Mouse (Mus musculus) lung, adult 18-20 months (tissue): ENCODE data around the gene Zfp512b.
A peak's percentile ranks its signal among the peaks of the same experiment; 100 is the strongest.

Experiments
- DNase-seq, 2 experiments: peaks; one replicate each; pipeline ENCODE4 v3.0.0; 2022; ENCODE audit warnings: mixed read lengths in 2 of 2

Zfp512b gene

GRCm38 (mm10) chr2:181572921-181573920 is 19.4 kb downstream of the Zfp512b start:
- DNase-seq: no peak

DNA sequence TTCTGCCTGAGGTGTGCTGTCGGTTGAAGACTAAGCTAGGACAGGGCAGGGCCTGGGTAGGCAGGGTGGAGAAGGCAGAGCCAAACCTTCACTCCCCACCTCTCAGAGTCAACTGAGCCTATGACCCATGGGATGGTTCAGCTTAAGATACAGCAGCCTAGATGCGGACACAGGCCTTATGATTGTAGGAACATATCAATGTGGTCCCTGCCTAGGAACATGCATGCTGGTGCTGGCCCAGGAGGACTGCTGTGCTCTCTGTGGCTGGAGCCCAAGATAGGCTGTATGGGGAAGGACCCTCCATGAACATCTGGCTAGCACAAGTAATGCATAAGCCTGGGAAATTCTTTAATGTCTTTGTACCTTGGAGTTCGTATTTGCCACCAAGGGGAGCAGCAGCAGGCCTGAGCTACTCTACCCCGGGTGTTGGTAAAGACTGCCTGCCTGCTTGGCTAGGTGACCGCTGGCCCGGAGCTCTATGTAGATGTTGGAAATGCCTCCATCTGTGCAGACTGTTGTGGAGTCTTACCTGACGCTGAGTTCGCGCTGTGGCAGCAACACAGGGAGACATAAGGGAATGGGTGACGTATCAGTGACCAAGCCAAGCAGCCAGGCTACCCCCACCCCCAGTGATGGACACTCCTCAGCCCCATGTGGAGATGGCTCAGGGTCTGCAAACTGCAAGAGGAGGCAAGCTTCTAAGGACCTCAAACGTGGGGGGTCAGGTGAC is 20.5 kb downstream of the Zfp512b start:
- no peak for DNase-seq

GRCm38 (mm10) chr2:181570921-181571595 is 21.5 kb downstream of the Zfp512b start:
- DNase-seq: no peak

DNA sequence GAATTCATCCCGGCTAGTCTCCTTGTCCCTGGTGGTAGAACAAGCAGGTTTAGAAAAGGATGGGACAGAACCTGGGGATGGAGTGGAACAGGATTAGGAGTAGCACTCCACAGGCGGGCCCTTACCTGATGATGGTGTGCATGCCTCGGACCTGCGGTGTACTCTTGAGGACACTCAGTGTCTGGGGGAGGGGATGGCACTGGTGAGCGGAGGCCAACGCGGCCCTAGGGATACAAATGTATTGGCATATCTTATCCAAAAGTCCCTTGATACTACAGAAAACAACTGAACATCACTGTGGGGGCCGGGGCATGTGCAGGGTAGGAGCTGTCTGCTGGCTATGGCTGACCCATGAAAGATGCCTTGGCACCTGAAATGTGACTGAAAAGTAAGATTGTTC is 22.2 kb downstream of the Zfp512b start:
- DNase-seq: no peak

DNA sequence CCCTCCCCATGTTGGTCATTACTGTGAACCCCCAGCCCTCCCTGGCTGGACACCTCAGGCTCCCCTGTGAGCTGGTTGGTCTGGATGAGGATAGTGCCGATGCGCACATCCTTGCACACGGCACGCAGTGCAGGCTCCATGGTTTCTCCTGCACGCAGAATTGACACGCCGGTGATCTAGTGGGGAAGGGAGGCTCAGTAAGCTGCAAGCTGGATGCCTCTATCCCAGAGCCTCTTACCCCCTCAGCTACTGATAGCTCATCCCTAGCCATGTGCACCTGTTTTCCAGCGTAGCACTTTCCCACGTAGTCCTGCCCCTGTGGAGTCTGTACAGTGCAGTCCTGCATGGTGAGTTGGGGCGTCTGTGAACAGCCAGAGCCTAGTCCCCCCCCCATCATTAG is 22.7 kb downstream of the Zfp512b start:
- no peak for DNase-seq

DNA sequence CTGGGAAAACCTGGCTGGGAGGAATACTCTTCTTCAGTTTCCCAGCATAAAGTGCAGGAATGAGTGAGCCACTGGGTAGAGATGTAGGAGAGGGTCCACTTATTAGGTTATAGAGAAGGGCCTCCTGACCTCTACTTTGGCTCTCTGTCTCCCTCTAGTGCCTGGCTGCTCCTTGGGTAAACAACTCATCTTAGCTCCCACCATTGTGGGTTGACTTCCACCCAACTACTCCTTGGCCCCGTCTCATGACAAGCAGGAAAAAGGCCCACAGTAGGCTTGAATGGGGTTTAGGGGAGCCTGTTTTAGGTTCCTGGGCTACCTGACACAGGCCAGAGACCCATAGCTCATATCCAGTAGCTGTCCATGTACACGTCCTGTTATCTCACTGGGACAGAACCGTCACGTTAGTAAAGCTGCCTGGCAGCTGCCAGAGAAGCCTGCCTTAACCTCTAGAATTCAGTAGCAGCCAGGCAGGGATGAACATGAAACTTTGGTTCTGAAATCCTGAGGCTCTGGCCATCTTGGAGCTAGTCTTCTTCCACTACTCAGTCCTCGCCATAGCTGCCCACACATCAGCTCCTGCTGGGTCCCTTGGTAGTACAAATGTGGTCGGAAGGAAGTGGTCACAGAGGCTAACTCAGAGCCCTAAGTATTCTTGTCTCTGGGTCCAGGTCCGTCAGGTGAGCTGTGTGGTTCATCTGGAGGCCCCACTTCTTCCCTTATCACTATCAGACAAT is 24.2 kb downstream of the Zfp512b start:
- DNase-seq: peak; percentile 47 to 51

DNA sequence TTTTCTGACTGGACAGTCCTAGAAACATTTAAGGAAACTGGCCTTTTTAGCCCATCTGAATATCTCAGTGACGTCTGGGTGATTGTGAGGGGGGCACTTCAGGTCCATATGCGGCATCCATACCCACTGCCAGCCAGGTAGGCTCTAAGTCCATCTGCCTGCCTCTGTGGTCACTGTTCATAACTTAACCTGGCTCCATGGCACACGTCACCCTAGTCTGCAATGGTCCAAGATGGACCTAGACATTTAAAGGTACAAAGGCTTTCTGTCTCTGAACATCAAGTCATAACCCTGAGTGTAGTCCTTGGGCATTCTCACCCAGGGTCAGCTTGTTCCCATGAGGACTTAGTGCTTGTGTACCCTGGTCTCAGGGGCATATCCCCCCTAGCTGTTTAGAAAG is 25.3 kb downstream of the Zfp512b start:
- no peak for DNase-seq

GRCm38 (mm10) chr2:181553772-181554171 is 38.8 kb downstream of the Zfp512b start:
- DNase-seq: no peak

- DNase-seq: no peak
Measured at GRCm38 (mm10) chr2:181550233-181550632, 42.4 kb downstream of the Zfp512b start.

- DNase-seq: no peak
Measured at GRCm38 (mm10) chr2:181548682-181549081, 43.9 kb downstream of the Zfp512b start.

GRCm38 (mm10) chr2:181548227-181548626 is 44.4 kb downstream of the Zfp512b start:
- no peak for DNase-seq

DNA sequence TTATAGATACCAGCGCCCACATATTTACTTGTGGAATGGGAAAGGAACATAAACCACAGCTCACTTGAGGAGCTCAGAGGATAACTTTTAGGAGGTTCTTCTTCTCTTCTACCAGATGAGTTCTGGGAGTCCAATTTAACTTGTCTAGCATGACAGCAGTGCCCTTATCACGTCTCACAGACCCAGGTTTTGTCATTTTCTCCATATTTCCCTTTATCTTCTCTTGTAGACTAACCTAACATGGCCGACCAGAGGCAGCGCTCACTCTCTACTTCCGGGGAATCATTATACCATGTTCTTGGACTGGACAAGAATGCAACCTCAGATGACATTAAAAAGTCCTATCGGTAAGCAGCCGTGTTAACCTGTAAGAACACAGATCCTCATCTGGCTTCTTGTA is 46.5 kb downstream of the Zfp512b start:
- no peak for DNase-seq

DNA sequence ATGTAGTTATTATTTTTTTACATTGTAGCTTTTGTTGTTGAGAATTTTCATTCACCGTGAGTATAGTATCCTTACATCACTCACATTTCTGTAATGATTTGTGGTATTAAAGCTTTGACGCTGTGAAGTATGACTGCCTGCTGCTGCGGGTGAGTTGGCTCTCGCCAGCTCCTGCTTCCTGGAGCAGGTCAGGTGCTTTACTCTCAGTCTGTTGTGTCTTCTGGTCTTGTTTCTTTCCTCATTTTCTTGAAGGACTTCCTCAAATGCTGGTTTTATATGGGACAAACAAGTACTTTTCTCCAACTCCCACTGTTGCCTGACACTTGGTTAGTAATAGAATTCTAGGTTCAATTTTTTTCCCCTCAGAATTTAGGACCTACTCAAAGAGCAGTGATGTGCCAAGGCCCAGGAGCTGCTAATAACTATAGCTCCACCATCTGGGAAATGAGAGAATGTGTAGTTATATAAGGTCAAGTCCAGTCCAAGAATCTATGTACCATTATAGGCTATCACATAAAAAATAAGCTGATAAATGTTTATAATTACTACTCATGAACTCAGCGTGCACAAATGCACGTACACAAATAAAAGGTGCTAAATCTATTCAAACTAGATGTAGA is 50.7 kb downstream of the Zfp512b start:
- DNase-seq: no peak

DNA sequence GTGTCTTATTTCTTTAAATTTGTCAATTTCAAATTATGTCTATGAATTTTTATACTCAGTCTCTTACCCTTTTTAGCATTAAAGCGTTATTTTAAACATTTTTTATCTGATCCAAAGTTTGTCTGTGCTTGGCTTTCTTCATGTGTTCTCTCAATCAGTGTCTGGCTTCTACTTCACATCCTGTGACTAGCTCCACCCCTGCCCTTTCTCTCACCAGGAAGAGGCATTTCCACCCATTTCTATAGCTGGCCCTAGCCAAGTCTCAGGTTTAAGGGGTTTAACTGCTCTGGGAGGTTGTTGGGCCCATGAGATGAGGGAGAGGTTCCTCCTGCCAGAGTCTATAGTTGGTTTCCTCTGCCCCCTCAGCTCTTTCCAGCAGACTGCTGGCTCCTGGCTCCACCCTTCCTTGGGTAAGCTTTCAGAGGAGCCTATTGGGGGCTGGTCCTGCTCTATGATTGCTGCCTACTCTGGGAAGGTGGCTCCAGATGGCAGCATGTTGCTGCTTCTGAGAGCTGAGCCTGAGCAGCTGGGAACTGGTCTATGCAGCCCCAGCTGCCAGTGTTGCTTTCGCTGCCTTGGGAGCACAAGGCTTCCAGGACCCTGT is 55.1 kb downstream of the Zfp512b start:
- peak; percentile 36 to 39 for DNase-seq

GRCm38 (mm10) chr2:181536410-181536809 is 56.2 kb downstream of the Zfp512b start:
- peak; percentile 28 to 58 for DNase-seq

- DNase-seq: no peak
Measured at GRCm38 (mm10) chr2:181532589-181532988, 60.0 kb downstream of the Zfp512b start.
